ENCODE assay signal across 15 mouse cellular contexts in the genomic region with DNA sequence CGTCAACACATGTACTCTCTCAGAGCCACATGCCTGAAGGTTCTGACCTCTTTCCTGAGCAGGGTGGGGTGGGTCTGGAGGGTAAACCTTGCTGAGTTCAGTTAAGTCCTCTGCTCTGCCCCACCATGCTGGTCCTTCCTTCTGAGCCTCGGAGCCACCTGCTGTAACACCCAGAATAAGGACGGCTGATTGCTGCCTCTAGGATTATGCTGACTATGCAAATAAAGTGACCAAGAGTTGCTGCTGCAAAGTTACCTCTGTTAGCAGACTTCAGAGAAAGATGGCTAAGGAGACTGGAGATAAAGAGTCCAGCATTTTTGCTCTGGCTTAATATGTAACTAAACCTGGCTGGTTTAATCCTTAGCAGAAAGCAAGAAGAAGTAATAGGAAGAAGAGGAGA.
"Had no signal": no experiment of that assay in that cellular context is flagged by ENCODE, and none has a peak within 500 bp of the region (broad histone marks: within the 10 kb centered on the region; RNA-seq: fewer than 3 reads in every experiment).

No protein-coding gene starts in this region.

- H3K4me3 ChIP-seq: hindbrain, embryonic 15.5 days; left cerebral cortex, adult 2 months; limb, embryonic 10.5 days; liver, embryonic 15.5 days; midbrain, embryonic 10.5 days; neural tube, embryonic 12.5 days had no signal

- H3K27ac ChIP-seq: hindbrain, embryonic 15.5 days; left cerebral cortex, adult 2 months; limb, embryonic 10.5 days; liver, embryonic 15.5 days; midbrain, embryonic 10.5 days; neural tube, embryonic 12.5 days had no signal

- H3K27me3 ChIP-seq: hindbrain, embryonic 15.5 days; liver, embryonic 15.5 days; neural tube, embryonic 12.5 days had no signal

- DNase-seq: lung, adult 2 months; lung, postnatal 36 days; midbrain, embryonic 14.5 days; retina, postnatal 1 day; right cerebral cortex, postnatal 4 days; spleen, adult 18-20 months; thymus, postnatal 4 days had no signal

- H3K36me3 ChIP-seq: hindbrain, embryonic 15.5 days; limb, embryonic 10.5 days; liver, embryonic 15.5 days; midbrain, embryonic 10.5 days; neural tube, embryonic 12.5 days had no signal

- ATAC-seq: lung, postnatal 0 days had no signal

- H3K9ac ChIP-seq: hindbrain, embryonic 15.5 days; liver, embryonic 15.5 days; neural tube, embryonic 12.5 days had no signal

- H3K4me2 ChIP-seq: hindbrain, embryonic 15.5 days; liver, embryonic 11.5 days; liver, embryonic 15.5 days; neural tube, embryonic 12.5 days had no signal

- H3K4me1 ChIP-seq: hindbrain, embryonic 15.5 days; neural tube, embryonic 12.5 days had no signal

- H3K9me3 ChIP-seq: hindbrain, embryonic 15.5 days; limb, embryonic 10.5 days; liver, embryonic 15.5 days; midbrain, embryonic 10.5 days; neural tube, embryonic 12.5 days had no signal
